Mouse (Mus musculus): ENCODE data around the gene Ucp1. TPM values are rescaled to one million over a fixed set of nuclear protein-coding genes. Genes with fewer than 3 reads are reported as not detected.

Gene Ucp1
- polyA plus RNA-seq (2011; ENCODE audit: insufficient read length, low read depth, missing spikeins) = not detected in 2 replicates

DNA sequence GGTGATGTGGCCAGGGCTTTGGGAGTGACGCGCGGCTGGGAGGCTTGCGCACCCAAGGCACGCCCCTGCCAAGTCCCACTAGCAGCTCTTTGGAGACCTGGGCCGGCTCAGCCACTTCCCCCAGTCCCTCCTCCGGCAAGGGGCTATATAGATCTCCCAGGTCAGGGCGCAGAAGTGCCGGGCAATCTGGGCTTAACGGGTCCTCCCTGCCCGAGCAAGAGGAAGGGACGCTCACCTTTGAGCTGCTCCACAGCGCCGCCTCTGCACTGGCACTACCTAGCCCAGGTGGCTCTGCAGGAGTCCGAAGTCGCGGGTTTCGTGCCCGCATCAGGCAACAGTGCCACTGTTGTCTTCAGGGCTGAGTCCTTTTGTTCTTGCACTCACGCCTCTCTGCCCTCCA, at the start of gene Ucp1:
TSS of gene Ucp1 (plus strand) at position 177 of the 400 bp plus-strand sequence.
- no peak for TF ChIP-seq CTCF (IDR thresholded peaks at IDR 0.05; ENCODE audit: borderline replicate concordance, insufficient read depth, low read length)
- TF ChIP-seq POLR2A (IDR thresholded peaks at IDR 0.05; ENCODE audit: low read depth, low read length) = no peak
- H3K4me3 ChIP-seq (ENCODE audit: insufficient read depth, low read length) = no peak within 1 kb of the TSS
- H3K4me1 ChIP-seq (ENCODE audit: control insufficient read depth, insufficient read depth, low read length) = no peaks in the 10 kb centered on the region
- H3K27ac ChIP-seq (ENCODE audit: insufficient read depth, low read length) = no peak within 1 kb of the TSS

DNA sequence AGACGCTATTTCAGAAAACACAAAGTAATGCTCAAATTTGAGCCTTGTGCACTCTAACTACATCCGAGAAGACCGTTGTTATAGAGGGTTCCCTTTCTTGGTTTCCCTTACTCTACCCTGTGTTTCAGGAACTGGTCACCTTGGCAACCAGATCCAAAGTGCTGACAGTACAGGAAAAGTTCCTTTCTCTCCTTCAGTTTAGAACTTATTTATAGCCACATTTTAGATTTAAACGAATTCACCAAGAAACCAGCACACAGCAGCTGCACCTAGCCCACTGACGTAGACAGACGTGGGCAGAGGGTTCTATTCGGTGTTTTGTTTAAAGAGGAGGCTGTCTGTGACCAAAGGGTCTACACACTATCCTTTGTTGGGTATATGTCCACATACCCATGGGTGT, 46.0 kb upstream of the Ucp1 start:
- TF ChIP-seq POLR2A (IDR thresholded peaks at IDR 0.05; ENCODE audit: low read depth, low read length) (no peak), CTCF (IDR thresholded peaks at IDR 0.05; ENCODE audit: borderline replicate concordance, insufficient read depth, low read length) (no peak)
- H3K4me1 ChIP-seq (ENCODE audit: control insufficient read depth, insufficient read depth, low read length) = no peaks in the 10 kb centered on the region
- H3K4me3 ChIP-seq (ENCODE audit: insufficient read depth, low read length) = no peak overlapping the region
- H3K27ac ChIP-seq (ENCODE audit: insufficient read depth, low read length) = no peak overlapping the region

DNA sequence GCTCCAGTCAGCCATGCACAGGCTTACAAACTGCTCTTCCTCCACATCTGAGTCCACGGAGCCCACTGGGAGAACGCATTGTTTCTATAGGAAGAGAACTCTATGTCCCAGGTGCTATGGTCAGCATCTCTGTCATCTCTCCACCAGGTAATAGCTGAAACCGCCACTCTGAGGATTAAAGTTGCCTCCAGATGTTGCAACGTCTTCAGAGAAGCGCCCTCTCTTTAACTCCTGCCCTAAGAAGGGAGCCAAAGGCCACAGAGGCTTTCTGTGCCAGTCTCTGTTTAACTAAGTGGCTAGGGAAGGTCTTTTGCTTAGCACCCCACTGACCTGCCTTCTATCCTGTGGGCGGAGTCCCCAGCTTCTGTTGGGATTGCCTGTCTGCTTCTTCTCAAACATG, 39.3 kb upstream of the Ucp1 start:
- TF ChIP-seq POLR2A (IDR thresholded peaks at IDR 0.05; ENCODE audit: low read depth, low read length) (no peak), CTCF (IDR thresholded peaks at IDR 0.05; ENCODE audit: borderline replicate concordance, insufficient read depth, low read length) (no peak)
- no peak overlapping the region for H3K27ac ChIP-seq (ENCODE audit: insufficient read depth, low read length)
- H3K4me3 ChIP-seq (ENCODE audit: insufficient read depth, low read length) = no peak overlapping the region
- no peaks in the 10 kb centered on the region for H3K4me1 ChIP-seq (ENCODE audit: control insufficient read depth, insufficient read depth, low read length)

DNA sequence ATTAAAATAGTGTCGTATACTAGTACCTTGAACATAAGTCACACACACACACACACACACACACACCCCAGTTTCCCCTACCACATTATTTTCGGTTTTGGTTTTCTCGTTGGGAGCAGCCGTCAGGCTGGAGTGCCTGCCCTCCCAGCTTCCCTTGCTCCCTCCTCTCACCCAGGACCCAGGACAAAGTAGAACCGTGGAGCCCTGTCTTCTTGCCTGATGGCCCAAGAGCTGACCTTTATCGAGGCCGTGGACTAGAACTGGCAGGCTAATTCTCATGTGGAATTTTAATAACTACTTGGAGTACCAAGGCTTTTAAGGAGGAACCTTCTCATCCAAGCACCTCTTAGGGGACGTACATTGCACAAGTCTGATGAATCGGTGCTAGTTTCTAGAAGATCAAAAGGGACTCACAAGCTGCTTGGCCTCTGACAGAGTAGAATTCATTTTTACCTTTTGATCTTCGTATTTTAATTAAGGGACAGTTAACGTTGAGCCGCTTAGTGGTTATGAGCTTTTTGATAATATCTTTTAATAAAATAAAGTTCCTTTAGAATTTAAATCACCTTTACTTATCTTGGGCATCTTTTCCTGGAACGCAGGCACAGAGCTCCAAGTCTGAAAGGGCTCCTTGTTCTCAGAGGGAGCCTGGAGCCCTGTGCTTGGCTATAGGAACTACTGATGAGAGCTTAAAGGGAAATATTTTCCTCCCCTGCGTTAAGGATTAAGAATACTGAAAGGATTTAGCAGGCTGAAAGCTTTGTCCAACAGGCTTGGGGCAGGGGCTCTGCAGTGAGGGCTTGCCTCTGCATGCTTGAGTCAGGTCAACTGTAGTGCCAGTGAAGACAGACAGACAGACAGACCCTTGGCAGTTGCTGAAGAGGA, 38.5 kb upstream of the Ucp1 start:
- Histone ChIP-seq H3K4me1 (ENCODE audit: control insufficient read depth, insufficient read depth, low read length) (no peaks in the 10 kb centered on the region), H3K4me3 (ENCODE audit: insufficient read depth, low read length) (no peak overlapping the region), H3K27ac (ENCODE audit: insufficient read depth, low read length) (no peak overlapping the region)
- TF ChIP-seq POLR2A (IDR thresholded peaks at IDR 0.05; ENCODE audit: low read depth, low read length) = no peak
- TF ChIP-seq CTCF (IDR thresholded peaks at IDR 0.05; ENCODE audit: borderline replicate concordance, insufficient read depth, low read length) = no peak

DNA sequence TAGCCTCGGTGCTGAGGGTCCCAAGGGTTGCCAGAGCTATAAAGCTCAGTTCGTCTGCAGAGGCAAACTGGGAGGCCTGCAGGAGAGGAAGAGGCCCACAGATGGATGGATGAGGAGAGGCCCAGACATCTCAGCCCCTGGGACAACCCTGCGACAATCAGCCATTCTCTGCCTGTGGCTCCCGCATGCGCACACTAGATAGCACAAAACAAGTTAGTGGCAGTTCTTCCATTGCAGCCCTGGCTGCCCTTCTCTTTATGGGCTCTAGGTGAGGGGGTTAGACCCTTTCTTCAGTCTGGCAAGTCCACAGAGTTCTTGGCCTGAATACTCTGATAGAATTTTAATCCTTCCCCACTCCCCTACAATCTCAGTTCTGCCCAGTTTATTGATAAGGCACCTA, 37.4 kb upstream of the Ucp1 start:
- Histone ChIP-seq H3K4me3 (ENCODE audit: insufficient read depth, low read length) (no peak overlapping the region), H3K27ac (ENCODE audit: insufficient read depth, low read length) (no peak overlapping the region), H3K4me1 (ENCODE audit: control insufficient read depth, insufficient read depth, low read length) (no peaks in the 10 kb centered on the region)
- TF ChIP-seq POLR2A (IDR thresholded peaks at IDR 0.05; ENCODE audit: low read depth, low read length) (no peak), CTCF (IDR thresholded peaks at IDR 0.05; ENCODE audit: borderline replicate concordance, insufficient read depth, low read length) (no peak)

DNA sequence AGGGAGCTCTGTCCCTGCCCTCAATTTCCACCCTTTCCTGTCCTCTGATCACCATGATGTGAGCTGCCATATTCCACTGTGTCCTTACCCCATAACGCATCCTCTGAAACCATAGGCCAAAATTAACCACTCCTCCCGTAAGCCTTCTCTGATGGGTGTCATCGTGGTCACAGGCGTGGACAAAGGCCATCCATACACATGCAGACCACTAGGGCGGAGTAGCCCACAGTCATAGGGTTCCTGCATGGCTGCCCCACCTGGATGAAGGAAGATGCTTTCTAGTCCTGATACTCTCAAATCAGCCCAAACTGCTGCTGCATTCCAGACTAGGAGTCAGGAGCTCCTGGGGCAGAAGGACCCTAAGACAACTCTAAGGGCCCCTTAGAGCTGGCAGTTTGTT, 32.5 kb upstream of the Ucp1 start:
- no peaks in the 10 kb centered on the region for H3K4me1 ChIP-seq (ENCODE audit: control insufficient read depth, insufficient read depth, low read length)
- no peak for TF ChIP-seq CTCF (IDR thresholded peaks at IDR 0.05; ENCODE audit: borderline replicate concordance, insufficient read depth, low read length)
- TF ChIP-seq POLR2A (IDR thresholded peaks at IDR 0.05; ENCODE audit: low read depth, low read length) = no peak
- no peak overlapping the region for H3K27ac ChIP-seq (ENCODE audit: insufficient read depth, low read length)
- no peak overlapping the region for H3K4me3 ChIP-seq (ENCODE audit: insufficient read depth, low read length)

DNA sequence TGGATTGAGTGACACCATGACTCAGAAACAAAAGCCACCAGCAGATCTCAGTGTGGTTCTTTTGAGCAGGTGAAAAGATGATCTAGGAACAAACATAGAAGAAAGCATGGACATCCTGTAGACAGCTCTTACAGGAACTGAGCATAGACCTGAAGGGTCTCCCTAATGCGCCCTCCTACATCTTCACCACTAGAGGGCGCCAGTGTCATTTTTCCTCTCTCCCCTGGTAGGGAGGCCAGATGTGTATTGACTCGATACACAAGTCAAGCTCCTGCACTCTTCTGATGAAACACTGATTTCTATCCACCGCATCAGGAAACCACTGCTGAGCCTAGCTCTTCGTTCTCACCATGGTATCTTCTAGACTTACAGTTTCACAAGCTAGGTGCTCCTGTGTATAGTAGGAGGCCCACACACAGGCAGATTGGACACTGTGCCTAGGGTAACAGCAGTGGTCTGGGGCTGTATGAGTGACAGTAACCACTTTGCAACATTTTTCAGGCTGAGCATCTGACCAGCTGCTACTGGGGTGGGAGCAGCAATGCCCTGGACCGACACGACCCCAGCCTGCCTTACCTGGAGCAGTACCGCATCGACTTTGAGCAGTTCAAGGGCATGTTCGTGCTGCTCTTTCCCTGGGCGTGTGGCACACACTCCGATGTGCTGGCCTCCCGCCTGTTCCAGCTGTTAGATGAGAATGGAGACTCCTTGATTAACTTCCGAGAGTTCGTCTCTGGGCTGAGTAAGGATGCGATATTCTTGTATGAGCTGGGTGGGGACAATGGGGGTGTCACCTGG, 29.5 kb upstream of the Ucp1 start:
- no peak for TF ChIP-seq POLR2A (IDR thresholded peaks at IDR 0.05; ENCODE audit: low read depth, low read length)
- TF ChIP-seq CTCF (IDR thresholded peaks at IDR 0.05; ENCODE audit: borderline replicate concordance, insufficient read depth, low read length) = peak; percentile 48; the same call in 1 of the 2 replicates
- Histone ChIP-seq H3K27ac (ENCODE audit: insufficient read depth, low read length) (no peak overlapping the region), H3K4me1 (ENCODE audit: control insufficient read depth, insufficient read depth, low read length) (no peaks in the 10 kb centered on the region), H3K4me3 (ENCODE audit: insufficient read depth, low read length) (no peak overlapping the region)

DNA sequence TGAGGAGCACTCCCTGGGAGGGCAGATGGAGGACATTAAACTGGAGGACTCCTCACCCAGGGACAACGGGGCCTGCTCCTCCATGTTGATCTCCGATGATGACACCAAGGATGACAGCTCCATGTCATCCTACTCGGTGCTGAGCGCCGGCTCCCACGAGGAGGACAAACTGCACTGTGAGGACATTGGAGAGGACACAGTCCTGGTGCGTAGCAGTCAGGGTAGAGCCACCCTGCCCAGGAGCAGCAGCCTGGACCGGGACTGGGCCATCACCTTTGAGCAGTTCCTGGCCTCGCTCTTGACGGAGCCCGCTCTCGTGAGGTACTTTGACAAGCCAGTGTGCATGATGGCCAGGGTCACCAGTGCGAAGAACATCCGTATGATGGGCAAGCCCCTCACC, 19.0 kb upstream of the Ucp1 start:
- TF ChIP-seq CTCF (IDR thresholded peaks at IDR 0.05; ENCODE audit: borderline replicate concordance, insufficient read depth, low read length) (no peak), POLR2A (IDR thresholded peaks at IDR 0.05; ENCODE audit: low read depth, low read length) (no peak)
- H3K4me1 ChIP-seq (ENCODE audit: control insufficient read depth, insufficient read depth, low read length) = no peaks in the 10 kb centered on the region
- H3K27ac ChIP-seq (ENCODE audit: insufficient read depth, low read length) = no peak overlapping the region
- no peak overlapping the region for H3K4me3 ChIP-seq (ENCODE audit: insufficient read depth, low read length)

DNA sequence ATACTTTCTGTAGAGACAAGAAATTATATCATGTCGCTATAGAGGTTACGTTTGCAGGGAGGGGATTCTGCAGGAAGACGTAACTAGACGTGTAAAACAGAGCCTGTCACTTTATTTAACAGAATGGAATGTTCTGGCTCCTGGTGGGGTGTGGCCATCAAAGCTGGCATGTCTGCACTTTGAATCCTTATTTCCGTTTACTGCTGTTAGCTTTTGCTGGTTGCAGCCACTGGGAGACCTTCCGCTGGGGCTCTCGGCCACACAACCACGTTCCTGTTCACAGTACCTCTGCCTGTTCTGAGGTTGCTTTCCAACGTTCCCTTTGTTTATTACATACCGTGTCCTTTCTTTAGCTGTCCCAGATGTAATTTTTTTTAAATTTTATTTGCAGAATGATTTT, 17.7 kb upstream of the Ucp1 start:
- TF ChIP-seq POLR2A (IDR thresholded peaks at IDR 0.05; ENCODE audit: low read depth, low read length) (no peak), CTCF (IDR thresholded peaks at IDR 0.05; ENCODE audit: borderline replicate concordance, insufficient read depth, low read length) (no peak)
- Histone ChIP-seq H3K4me3 (ENCODE audit: insufficient read depth, low read length) (no peak overlapping the region), H3K27ac (ENCODE audit: insufficient read depth, low read length) (no peak overlapping the region), H3K4me1 (ENCODE audit: control insufficient read depth, insufficient read depth, low read length) (no peaks in the 10 kb centered on the region)

DNA sequence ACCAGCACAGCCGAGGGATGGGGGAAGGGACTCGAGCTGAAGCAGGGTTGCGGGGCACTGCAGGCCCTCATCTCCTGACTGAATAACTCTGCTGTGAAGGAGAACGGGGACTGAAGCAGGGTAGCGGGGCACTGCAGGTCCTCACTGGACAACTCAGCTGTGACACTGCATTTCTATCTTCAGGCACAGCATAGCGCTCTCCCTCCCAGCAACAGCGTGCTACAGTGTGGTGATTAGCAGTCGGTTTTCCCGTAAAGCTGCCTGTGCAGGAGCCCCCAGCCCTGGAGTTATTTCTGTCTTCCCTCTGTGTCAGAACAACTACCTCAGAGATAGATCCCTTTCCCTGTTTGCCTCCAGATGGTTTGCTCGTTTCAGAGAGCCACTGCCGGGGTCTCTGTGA, 15.7 kb upstream of the Ucp1 start:
- Histone ChIP-seq H3K4me1 (ENCODE audit: control insufficient read depth, insufficient read depth, low read length) (peaks cover 4% of the 10 kb centered on the region; the same call in 1 of the 2 replicates), H3K4me3 (ENCODE audit: insufficient read depth, low read length) (no peak overlapping the region), H3K27ac (ENCODE audit: insufficient read depth, low read length) (no peak overlapping the region)
- TF ChIP-seq CTCF (IDR thresholded peaks at IDR 0.05; ENCODE audit: borderline replicate concordance, insufficient read depth, low read length) = no peak
- TF ChIP-seq POLR2A (IDR thresholded peaks at IDR 0.05; ENCODE audit: low read depth, low read length) = no peak
